Mouse (Mus musculus): ENCODE measurements around the gene Nol10.
A peak's percentile ranks its signal among the peaks of the same experiment; 100 is the strongest.
"Not testable (repeated sequence)": the region's sequence is repeated elsewhere in the genome, so short reads cannot be mapped to it uniquely, and the experiment has no call there.

Nol10 gene

DNA sequence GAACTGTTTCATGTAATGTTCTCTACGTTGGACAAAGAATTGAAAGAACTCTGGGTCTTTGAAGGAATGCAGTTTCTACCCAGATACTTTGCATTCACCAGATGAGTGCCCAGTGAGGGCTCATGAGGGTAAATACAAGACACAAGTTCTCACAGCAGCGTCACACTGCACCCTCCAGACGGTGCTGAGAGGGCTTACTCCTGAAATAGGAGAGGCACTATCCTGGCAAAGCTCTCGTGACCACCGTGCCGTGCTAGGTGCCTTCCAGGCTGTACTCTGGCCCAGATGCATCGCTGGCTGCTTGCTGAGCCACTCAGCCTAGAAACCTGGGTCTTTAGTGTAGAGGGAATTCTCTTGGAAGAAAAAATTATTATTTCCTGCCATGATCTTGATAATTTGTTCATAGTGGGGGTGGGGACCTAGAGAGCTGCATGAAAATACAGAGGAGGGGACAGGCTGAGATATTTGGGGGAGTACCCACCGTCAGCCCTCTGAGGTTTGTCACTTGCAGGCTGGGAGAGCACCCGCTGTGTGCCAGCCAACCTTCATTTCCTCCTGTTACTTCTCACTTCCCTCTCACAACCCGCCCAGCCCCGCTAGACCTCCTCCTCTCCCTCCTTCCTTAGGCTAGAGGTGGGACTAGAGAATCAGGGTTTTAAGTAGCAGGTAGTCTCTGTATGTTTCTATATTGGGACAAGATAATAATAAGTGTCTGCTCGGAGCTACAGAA lies 63.7 kb downstream of the Nol10 start:
- DNase-seq: no peak

DNA sequence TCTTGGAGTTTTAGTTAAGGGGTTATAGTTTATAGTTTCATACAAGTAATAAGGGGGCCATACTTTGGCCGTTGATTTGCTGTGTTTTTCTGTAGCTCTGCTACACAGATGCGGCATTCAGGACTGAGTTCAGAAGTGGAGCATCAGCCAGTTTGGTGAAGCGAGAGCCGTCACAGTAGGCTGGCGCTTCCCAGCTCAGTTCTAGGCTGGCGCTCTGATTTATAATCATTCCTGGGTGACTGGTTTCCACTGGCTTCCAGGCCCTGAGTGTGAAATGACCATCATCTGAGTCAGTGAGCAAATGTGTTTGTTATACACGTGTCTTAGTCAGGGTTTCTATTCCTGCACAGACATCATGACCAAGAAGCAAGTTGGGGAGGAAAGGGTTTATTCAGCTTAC lies 66.5 kb downstream of the Nol10 start:
- DNase-seq: no peak

DNA sequence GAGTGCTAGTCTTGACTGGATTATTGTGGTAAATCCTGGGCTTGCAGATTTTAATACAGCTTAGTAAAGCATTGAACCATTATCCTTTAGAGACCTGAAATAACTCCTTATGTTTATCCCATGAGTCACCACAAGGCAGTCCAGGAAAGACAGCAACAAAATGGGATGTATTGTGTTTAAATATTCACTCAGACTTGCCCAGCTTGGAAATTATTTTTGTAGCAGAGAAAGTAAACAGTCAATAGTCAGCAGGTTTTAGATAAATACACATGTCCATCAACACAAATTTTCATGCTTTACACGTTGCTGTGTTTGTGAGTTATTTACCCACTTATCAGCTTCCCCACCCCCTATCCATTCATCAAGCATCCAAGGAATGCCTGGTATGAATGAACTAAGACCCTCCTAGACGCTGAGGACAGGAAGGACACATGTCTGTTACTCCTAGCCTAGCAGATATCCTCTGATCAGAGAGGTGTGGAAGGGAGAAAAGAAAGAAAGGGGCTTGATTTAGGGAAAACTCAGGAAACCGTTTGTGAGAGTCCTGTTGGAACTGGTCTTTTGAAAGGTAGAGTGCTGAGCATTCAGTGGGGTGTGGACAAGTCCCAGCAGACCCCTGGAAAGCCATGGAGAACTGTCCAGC lies 72.0 kb downstream of the Nol10 start:
- no peak for DNase-seq

DNA sequence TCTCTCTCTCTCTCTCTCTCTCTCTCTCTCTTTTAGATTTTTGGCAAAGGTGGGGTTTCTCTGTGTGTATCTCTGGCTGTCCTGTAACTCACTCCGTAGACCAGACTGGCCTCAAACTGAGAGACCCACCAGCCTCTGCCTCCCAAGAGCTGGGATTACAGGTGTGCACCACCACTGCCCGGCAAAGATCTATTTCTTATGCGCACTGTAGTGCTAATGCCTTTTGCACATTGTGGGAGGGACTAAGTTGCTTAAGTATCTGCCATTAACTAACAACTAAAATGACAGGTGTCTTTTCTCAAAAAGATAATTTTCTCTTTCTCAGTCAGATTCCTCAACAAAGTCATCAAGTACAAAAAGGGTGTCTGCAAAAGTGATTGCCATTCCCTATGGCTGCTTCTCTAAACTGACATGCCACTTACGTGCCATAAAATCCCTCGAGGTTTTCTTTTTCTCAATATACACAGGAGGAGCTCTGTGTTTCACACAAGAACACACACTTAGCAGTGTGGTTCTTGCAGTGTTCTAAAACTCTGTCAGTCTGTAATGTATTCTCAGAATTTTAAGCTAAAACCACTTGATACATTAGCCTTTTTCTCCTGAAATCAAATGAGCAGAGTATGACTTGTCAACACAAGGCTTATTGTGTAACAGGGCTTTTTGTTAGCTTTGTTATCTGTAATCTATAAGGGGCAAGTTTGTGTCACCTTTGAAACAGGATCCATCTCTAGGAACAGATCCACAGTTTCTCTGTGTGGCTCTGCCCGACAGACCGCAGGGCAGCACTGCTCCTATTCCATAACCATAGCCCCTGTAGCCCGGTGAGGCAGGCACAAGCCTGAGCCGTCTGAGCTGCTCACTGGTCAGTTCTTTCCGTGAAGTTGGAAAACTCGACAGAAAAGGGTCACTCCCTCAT lies 77.3 kb downstream of the Nol10 start:
- no peak for DNase-seq

DNA sequence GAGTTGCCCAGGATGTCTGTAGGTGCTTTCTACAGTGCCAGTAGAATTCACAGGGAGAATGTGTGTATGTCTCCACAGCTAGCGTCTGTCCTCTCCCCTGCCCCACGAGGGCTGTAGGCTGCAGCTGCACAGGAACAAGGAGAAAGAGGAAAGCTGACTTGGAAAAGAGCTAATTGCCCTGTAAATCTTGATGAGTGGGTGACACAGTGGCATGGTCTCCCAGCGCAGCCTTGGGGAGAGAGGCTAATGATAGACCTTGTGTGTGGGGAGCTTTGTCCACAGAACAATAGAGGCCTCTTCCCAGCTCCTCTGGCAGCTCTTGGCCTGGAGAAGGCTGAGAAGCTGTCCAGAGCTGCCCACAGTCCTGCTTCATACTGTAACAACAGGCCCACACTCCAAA lies 78.5 kb downstream of the Nol10 start:
- no peak for DNase-seq

DNA sequence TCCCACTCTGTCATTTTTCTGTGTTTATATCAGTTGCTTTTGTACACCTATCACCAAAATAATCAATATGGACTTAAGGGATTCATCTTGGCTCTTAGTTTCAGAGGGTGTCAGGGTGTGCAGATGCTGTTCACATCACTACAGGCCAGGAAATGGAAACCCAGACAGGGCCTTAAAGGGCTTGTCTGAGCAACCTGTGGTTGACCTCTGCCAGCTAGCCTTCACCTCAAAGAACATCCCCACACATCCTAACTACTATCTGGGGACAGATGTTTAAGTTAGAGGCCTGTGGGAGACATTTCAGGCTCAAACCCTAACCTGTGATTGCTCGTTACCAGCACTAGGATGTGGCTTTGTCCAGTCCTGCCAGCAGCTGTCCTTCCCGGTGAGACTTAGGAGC lies 82.3 kb downstream of the Nol10 start:
- no peak for DNase-seq

DNA sequence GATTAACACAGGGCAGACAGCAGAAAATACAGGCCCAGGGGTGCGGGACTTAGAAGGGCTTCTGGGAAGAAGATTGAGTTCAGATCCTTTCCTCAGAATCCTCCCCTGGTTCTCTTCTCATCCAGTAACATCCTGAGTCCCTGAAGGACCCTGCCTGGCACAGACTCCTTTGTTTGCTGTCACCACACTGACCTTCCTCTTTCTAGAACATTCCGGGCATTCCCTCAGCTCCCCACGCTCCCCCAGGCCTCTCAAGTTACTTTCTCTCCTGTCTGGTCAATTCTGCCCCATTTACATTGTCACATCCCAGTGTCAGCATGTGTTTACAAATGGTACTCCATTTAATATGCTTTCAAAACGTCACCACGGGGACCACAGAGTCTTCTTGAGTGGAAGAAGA lies 82.9 kb downstream of the Nol10 start:
- DNase-seq: peak; percentile 52

DNA sequence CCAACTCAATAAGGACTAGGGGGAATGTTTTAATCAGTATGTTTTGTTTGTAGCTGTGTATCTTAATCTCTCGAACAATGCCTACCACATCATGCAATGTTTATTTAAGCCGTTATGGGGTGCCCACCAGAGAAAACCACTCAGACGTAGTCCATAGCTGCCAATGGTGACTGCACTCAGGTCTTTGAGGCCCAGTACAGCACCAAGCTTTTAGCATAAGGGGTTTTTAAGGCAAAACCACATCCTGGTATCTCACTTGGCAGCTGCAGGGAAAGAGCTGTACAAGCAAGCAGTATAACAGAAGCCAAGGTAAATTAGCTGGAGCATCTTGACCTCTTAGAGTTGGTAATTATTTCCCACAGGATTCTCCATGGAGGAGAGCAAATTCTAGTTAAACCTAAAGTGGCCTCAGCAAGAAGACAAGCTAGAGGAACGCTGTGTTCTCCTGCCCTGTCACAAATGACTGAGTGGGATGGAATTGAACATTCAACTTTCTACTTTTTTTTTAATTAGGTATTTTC lies 83.6 kb downstream of the Nol10 start:
- DNase-seq: no peak

DNA sequence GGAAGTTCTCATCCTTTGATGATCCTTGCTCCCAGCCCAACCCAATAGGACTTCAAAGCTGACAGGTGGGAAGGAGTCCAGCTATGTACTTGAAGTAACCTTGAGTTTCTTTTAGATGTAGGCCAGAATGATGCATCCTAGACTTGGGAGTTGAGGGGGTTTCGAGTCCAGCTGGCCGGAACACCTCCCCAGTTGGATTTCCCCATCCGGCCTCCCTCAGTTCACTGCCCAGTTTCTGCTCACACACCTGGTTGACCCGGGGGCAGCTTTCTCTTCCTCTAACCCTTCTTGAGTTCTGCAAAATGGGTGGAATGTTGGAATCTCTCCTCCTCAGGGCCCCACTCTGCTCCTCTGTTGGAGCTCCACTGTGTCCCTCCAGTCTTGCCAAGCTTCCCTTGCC lies 85.5 kb downstream of the Nol10 start:
- no peak for DNase-seq

DNA sequence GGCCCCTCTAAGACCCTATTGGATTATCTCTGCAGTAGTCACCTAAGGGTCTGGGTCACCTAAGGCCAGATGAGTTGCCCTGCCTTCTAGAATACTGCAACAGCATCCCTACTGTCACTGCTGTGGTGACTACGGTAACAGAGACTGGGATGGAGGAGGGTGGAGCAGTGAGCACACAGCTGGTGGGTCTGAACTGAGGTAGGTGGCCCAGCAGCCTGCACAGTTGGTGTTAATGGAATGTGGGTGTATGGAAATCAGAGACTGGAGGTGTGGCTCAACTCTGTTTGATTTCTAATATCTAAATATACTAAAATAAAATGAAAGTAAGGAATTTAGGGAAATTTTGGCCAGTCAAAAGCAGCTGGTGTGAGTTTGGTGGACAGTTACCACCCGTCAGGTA lies 88.2 kb downstream of the Nol10 start:
- no peak for DNase-seq

DNA sequence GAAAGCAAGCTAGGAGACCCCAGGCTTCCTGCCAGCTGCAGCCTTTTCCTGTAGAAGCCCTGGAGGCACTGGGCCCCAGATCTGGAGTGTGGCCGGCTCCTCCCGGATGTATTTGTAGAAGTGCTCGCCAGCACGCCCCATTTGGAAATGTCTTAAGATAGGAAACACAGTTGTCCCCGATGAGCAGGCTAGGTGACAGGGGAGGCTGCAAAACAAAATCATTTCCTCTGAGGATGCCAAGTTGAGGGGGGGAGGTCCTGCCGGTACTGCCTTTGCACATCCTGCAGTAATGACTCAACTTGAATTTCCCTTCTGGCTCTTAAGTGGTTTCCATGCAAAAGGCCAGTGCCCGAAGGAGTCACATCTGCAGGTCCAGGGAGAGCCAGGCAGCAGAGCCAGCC lies 92.0 kb downstream of the Nol10 start:
- DNase-seq: peak; percentile 65

DNA sequence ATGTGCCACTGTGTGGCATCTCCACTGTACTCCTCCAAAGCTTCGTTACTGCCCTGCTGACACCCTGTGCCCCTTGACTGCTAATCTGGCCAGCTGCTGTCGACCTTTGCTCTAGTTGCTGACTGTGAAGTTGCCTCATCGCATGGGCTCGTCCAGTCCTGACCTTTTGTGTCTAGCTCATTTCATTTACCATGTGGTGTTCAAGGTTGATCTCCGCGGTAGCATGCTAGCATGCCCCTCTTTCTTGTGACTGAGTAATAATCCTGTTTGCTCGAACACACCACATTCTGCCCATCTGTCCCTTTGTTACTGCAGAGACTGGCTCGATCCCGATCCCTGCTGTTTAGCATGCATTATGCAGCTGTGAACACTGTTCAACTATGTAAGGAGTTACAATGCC lies 93.2 kb downstream of the Nol10 start:
- DNase-seq: no peak

DNA sequence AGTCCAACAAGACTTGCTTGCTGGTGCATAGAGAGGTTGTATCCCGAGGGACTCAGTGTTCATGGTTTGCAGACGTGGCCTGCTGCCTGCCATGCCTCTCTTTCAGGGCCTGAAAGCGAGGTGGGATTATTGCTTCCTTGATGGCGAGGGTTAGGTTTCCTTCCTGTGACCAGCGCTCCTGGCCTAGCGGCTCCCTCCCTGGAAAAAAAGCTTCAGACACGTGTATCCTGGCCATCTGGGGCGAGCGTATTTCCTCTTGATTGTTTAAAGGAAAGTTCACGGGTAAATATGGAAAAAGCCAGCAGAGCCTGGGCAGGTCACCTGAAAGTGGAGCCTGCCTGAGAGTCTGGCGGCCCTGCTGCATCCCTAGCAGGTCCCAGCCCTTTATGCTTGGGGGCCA lies 96.1 kb downstream of the Nol10 start:
- DNase-seq: peak; percentile 59

DNA sequence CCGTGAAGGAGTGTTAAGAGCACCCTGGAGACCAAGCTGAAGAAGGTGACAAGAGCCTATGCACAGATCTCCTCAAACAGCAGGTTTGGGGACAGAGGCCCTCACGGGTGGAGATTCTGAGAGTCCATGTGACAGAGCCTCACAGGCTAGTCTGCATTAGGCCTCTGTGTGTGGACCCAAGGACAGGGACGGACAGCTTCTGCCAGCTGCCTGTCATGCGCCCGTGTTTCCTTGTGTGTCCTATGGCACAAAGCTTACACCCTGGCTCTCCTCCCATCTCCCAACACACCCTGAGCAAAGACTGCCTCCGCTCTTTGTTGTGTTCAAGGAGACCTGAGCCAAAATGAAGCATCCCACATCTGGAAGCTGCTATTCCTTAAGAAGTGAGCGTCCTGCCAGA lies 97.0 kb downstream of the Nol10 start:
- no peak for DNase-seq

DNA sequence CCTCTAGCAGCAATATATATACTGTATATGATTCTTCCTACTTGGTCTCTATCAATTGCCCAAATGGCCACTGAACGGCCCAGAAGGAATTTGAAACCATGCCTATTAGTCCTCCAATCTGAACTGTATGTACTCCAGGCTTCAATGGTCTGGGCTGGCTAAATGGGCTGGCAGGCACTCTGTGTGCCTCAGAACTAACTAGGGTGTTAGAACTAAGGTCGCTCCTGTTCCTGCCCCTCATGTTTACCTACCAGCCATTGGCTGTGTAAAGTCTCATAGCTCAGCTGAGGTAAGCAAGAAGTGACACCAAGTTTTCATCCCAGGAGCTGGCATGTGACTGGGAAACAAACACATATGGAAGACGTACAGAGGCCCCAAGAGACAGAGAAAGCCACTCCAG lies 100.5 kb downstream of the Nol10 start:
- DNase-seq: no peak

DNA sequence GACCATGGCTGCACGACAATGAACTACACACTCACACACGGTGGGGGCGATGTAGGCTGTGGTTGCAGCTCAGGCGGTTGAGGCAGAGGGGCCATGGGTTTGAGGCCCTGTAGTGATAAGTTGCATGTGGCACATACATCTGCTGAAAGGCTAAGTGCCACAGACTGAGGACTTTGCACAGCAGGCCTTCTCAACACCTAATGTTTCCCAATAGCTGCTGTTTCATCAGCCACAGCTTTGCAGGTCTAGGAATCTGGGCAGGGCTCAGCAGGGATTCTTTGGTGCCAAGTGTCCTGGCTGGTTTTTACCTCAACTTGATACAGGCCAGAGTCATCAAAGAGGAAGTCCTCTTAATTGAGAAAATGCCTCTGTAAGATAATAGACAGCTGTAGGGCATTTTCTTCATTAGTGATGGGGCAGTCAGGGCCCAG lies 101.4 kb downstream of the Nol10 start:
- DNase-seq: no peak

DNA sequence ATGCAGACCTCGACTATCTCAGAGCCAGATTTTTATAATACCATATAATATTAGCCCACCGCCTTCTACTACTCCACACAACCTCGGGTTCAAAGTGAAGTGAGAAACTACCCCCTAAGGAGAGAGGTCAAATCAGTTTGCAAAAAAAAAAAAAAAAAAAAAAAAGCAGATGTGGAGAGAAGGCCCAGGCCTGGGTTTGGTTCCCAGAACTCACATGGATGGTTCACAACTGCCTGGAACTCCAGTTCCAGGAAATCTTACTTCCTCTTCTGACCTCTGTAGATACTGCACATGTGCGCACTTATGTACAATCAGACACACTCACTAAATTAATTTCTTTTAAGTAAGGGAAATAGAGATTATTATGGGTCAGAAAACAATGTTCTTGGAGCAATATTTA lies 102.2 kb downstream of the Nol10 start:
- no peak for DNase-seq

DNA sequence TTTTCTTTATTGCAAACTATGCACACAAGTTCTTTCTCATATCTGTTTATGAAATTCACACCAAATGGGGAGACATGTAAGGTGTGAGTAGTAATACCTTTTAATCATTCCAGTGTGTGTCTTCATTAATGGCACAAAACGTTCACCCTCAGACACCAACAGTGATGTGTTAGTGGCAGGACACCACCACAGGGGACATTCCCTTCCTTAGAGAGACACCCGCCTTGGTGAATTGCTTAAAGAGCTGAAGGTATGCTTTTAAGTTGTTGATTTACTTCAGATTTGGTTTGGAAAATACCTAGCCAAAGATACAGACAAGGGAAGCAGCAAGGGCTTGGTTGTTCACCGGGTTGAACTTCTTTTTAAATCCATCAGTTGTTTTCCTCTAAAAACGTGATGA lies 102.7 kb downstream of the Nol10 start:
- DNase-seq: no peak

DNA sequence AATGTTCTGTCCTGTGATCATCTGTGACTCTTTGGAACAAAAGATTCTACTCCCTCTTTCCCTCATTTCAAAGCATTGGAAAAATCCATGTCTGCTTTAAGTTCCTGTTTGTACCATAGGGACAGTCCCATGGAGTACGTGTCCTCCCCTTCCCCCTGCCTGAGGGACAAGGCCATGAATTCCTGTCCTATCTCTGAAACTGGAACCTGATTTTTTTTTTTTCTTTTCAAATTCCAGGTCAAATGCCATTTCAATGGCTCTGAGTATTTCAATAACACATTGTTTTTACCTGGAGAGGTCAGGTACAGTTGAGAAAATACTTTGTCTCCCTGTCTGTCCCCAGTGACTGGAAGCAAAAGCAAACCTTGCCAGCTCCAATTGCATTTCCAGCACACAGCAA lies 104.0 kb downstream of the Nol10 start:
- no peak for DNase-seq

DNA sequence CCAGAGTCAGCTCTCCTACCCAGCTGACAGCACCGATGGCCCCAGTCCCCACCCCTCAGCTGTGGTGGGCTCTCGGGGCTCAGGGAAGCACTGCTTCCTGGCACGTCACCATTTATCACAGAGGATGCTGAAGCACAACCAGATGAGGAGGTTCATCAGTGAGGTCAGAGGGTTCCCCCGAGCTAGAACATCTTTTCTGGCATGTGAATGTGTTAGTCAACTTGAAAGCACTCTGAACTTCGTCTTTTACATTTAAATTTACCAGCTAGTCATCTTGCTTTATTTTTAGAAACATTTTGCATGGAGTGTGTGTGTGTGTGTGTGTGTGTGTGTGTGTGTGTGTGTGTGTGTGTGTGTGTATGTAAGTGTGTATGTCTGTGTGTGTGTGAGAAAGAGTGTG lies 105.7 kb downstream of the Nol10 start:
- DNase-seq: no peak

DNA sequence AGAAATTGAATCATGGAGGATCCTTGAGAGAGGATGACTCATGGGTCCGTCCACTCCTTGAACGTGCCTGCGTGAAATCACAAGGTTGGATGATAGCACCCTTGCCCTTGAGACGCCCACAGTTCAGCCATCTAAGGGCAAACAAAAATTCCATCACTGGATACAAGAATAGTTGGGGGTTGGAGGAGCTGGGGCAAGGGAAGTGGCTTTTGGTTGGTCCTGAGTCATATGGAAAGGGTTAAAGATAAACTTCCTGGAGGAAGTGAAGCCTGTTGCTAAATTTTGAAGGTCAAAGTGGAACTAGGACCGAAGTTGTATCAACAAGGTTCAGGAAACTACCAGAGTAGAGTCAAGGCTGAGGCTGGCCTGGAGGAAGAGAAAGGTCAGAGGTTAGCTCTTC lies 106.8 kb downstream of the Nol10 start:
- no peak for DNase-seq

DNA sequence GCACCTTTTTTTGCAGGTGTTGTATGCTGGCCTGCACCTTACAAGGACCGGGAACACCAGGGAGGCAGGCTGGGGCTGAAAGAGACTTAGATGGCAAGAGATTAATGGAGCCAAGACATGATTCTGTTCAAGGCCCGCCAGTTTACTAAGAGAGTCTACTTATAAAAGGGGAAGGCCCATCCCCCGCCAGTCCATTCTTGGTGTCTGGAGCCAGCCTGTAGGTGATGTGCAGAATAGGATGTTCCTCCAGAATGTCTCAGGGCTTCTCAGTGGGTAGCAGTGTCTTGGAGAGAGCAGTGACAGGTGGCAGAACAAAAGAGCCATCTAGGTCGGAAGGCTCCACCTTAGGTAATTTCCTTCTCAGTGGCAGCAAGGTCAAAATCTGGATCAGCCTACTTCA lies 111.0 kb downstream of the Nol10 start:
- DNase-seq: not testable (repeated sequence)

DNA sequence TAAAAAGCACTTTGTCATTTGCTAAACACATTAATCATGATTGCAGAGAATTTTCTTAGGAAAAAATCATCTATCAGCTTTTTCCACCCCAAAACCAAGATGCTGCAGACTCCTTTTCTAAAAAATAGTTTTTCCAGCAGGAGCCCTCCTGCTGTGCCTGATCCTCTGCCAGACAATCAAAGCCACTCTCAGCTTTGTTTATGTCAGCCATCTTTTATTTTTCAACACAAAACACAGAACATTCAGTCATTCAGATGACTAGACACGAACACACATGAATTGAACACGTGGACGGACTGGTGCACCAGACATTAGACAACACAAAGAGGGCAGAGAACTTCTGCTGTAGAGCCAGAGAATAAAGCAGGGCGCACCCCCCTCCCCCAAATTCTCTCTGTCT lies 115.4 kb downstream of the Nol10 start:
- DNase-seq: no peak

DNA sequence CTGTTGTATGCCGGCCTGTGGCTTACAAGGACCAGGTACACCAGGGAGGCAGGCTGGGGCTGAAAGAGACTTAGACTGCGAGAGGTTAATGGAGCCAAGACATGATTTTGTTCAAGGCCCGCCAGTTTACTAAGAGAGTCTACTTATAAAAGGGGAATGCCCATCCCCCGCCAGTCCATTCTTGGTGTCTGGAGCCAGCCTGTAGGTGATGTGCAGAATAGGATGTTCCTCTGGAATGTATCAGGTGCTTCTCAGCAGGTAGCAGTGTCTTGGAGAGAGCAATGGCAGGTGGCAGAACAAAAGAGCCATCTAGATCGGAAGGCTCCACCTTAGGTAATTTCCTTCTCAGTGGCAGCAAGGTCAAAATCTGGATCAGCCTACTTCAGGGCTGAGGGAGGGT lies 116.3 kb downstream of the Nol10 start:
- not testable (repeated sequence) for DNase-seq
